Mouse (Mus musculus): ENCODE results near the gene Slc30a5. TPM values are rescaled to one million over a fixed set of nuclear protein-coding genes. Genes with fewer than 3 reads are reported as not detected.

The Slc30a5 gene
- polyA plus RNA-seq, 1 experiment, result 2.3 TPM

GRCm38 (mm10) chr13:100846254-100846653 is 13.0 kb upstream of the Slc30a5 start:
- peaks cover 23% of the 10 kb centered on the region for H3K4me1 ChIP-seq
- no peak overlapping the region for H3K4me3 ChIP-seq (replicated peaks)
- no peak for TF ChIP-seq FLI1 (IDR thresholded peaks at IDR 0.05; ENCODE audit: low read length)
- TF ChIP-seq GATA1 (IDR thresholded peaks at IDR 0.05; ENCODE audit: borderline replicate concordance, low read length), result no peak
- no peaks in the 10 kb centered on the region for H3K36me3 ChIP-seq (replicated peaks; ENCODE audit: low read length)
- H3K9me3 ChIP-seq, result peaks cover 8% of the 10 kb centered on the region
- no peaks in the 10 kb centered on the region for H3K27me3 ChIP-seq (replicated peaks)

GRCm38 (mm10) chr13:100843944-100844343 is 10.7 kb upstream of the Slc30a5 start:
- no peak for TF ChIP-seq FLI1 (IDR thresholded peaks at IDR 0.05; ENCODE audit: low read length)
- no peak for TF ChIP-seq GATA1 (IDR thresholded peaks at IDR 0.05; ENCODE audit: borderline replicate concordance, low read length)
- peaks cover 5% of the 10 kb centered on the region for H3K9me3 ChIP-seq
- H3K27me3 ChIP-seq (replicated peaks), result no peaks in the 10 kb centered on the region
- no peaks in the 10 kb centered on the region for H3K36me3 ChIP-seq (replicated peaks; ENCODE audit: low read length)
- peaks cover 23% of the 10 kb centered on the region for H3K4me1 ChIP-seq
- no peak overlapping the region for H3K4me3 ChIP-seq (replicated peaks)

- no peaks in the 10 kb centered on the region for H3K27me3 ChIP-seq (replicated peaks)
- peaks cover 5% of the 10 kb centered on the region; the same call in 1 of the 2 replicates for H3K9me3 ChIP-seq
- TF ChIP-seq GATA1 (IDR thresholded peaks at IDR 0.05; ENCODE audit: borderline replicate concordance, low read length) (no peak), FLI1 (IDR thresholded peaks at IDR 0.05; ENCODE audit: low read length) (no peak)
- peak overlapping the region; percentile 83 for H3K4me3 ChIP-seq (replicated peaks)
- H3K4me1 ChIP-seq, result peaks cover 28% of the 10 kb centered on the region
- no peaks in the 10 kb centered on the region for H3K36me3 ChIP-seq (replicated peaks; ENCODE audit: low read length)
These were observed 9.9 kb upstream of the Slc30a5 start for GRCm38 (mm10) chr13:100843016-100843725.

- Histone ChIP-seq H3K4me1 (peaks cover 31% of the 10 kb centered on the region), H3K36me3 (replicated peaks; ENCODE audit: low read length) (no peaks in the 10 kb centered on the region), H3K27me3 (replicated peaks) (no peaks in the 10 kb centered on the region), H3K4me3 (replicated peaks) (no peak overlapping the region), H3K9me3 (peaks cover 5% of the 10 kb centered on the region; the same call in 1 of the 2 replicates)
- TF ChIP-seq FLI1 (IDR thresholded peaks at IDR 0.05; ENCODE audit: low read length) (no peak), GATA1 (IDR thresholded peaks at IDR 0.05; ENCODE audit: borderline replicate concordance, low read length) (no peak)
These were observed 8.5 kb upstream of the Slc30a5 start for GRCm38 (mm10) chr13:100841741-100842140.

GRCm38 (mm10) chr13:100834777-100835176 is 1.6 kb upstream of the Slc30a5 start:
- H3K9me3 ChIP-seq, result no peaks in the 10 kb centered on the region

GRCm38 (mm10) chr13:100833640-100834002 is 394 bp upstream of the Slc30a5 start:
- TF ChIP-seq FLI1 (IDR thresholded peaks at IDR 0.05; ENCODE audit: low read length) (no peak), GATA1 (IDR thresholded peaks at IDR 0.05; ENCODE audit: borderline replicate concordance, low read length) (no peak)
- Histone ChIP-seq H3K9me3 (no peaks in the 10 kb centered on the region), H3K27me3 (replicated peaks) (no peaks in the 10 kb centered on the region), H3K4me1 (peaks cover 62% of the 10 kb centered on the region), H3K4me3 (replicated peaks) (peak overlapping the region; percentile 98), H3K36me3 (replicated peaks; ENCODE audit: low read length) (peaks cover 6% of the 10 kb centered on the region)

More at GRCm38 (mm10) chr13:100834777-100835176, 1.6 kb upstream of the Slc30a5 start:
- no peaks in the 10 kb centered on the region for H3K36me3 ChIP-seq (replicated peaks; ENCODE audit: low read length)
- H3K27me3 ChIP-seq (replicated peaks), result no peaks in the 10 kb centered on the region
- peaks cover 58% of the 10 kb centered on the region for H3K4me1 ChIP-seq
- no peak overlapping the region for H3K4me3 ChIP-seq (replicated peaks)
- TF ChIP-seq FLI1 (IDR thresholded peaks at IDR 0.05; ENCODE audit: low read length) (no peak), GATA1 (IDR thresholded peaks at IDR 0.05; ENCODE audit: borderline replicate concordance, low read length) (no peak)

- H3K27me3 ChIP-seq (replicated peaks), result no peaks in the 10 kb centered on the region
- H3K4me3 ChIP-seq (replicated peaks), result peak overlapping the region; percentile 98
- H3K9me3 ChIP-seq, result no peaks in the 10 kb centered on the region
- H3K36me3 ChIP-seq (replicated peaks; ENCODE audit: low read length), result peaks cover 19% of the 10 kb centered on the region
- TF ChIP-seq GATA1 (IDR thresholded peaks at IDR 0.05; ENCODE audit: borderline replicate concordance, low read length) (no peak), FLI1 (IDR thresholded peaks at IDR 0.05; ENCODE audit: low read length) (no peak)
- peaks cover 58% of the 10 kb centered on the region for H3K4me1 ChIP-seq
These were observed 1.0 kb downstream of the Slc30a5 start for GRCm38 (mm10) chr13:100832188-100832587.

GRCm38 (mm10) chr13:100831123-100831522 is 2.1 kb downstream of the Slc30a5 start:
- H3K36me3 ChIP-seq (replicated peaks; ENCODE audit: low read length), result peaks cover 29% of the 10 kb centered on the region
- H3K4me3 ChIP-seq (replicated peaks), result peak overlapping the region; percentile 87
- H3K4me1 ChIP-seq, result peaks cover 60% of the 10 kb centered on the region
- no peak for TF ChIP-seq GATA1 (IDR thresholded peaks at IDR 0.05; ENCODE audit: borderline replicate concordance, low read length)
- TF ChIP-seq FLI1 (IDR thresholded peaks at IDR 0.05; ENCODE audit: low read length), result no peak
- no peaks in the 10 kb centered on the region for H3K9me3 ChIP-seq
- no peaks in the 10 kb centered on the region for H3K27me3 ChIP-seq (replicated peaks)

- Histone ChIP-seq H3K4me1 (peaks cover 24% of the 10 kb centered on the region), H3K9me3 (no peaks in the 10 kb centered on the region), H3K4me3 (replicated peaks) (no peak overlapping the region), H3K27me3 (replicated peaks) (no peaks in the 10 kb centered on the region), H3K36me3 (replicated peaks; ENCODE audit: low read length) (peaks cover 81% of the 10 kb centered on the region)
- no peak for TF ChIP-seq FLI1 (IDR thresholded peaks at IDR 0.05; ENCODE audit: low read length)
- no peak for TF ChIP-seq GATA1 (IDR thresholded peaks at IDR 0.05; ENCODE audit: borderline replicate concordance, low read length)
These were observed 7.4 kb downstream of the Slc30a5 start for GRCm38 (mm10) chr13:100825627-100826410.

GRCm38 (mm10) chr13:100824916-100825315 is 8.3 kb downstream of the Slc30a5 start:
- Histone ChIP-seq H3K4me3 (replicated peaks) (no peak overlapping the region), H3K4me1 (peaks cover 15% of the 10 kb centered on the region; the same call in 1 of the 2 replicates), H3K36me3 (replicated peaks; ENCODE audit: low read length) (peaks cover 89% of the 10 kb centered on the region), H3K27me3 (replicated peaks) (no peaks in the 10 kb centered on the region), H3K9me3 (no peaks in the 10 kb centered on the region)
- TF ChIP-seq FLI1 (IDR thresholded peaks at IDR 0.05; ENCODE audit: low read length), result no peak
- TF ChIP-seq GATA1 (IDR thresholded peaks at IDR 0.05; ENCODE audit: borderline replicate concordance, low read length), result no peak

Measured in megakaryocyte, embryonic 14.5 days (primary cell).